10 mouse cellular contexts compared by ENCODE assay signal in genomic region chr4:48029652-48030051, GRCm38 (mm10). TPM values are rescaled to one million over a fixed set of nuclear protein-coding genes. Genes with fewer than 3 reads are reported as not detected.
DNase-seq lines count a peak whose midpoint lies in the region; ATAC-seq and TF ChIP-seq lines count a peak whose summit lies in the region.
"Had no signal": no experiment of that assay in that cellular context is flagged by ENCODE, and none has a peak within 500 bp of the region (broad histone marks: within the 10 kb centered on the region; RNA-seq: fewer than 3 reads in every experiment).

No protein-coding gene starts in this region.

- peak; percentile 48 for TF ChIP-seq CTCF in left cerebral cortex, adult 2 months (IDR thresholded peaks at IDR 0.05)

- ATAC-seq in megakaryocyte, adult 5-6 weeks (ENCODE audit: poor library complexity, severe bottlenecking) = 0 out of 2 replicates have a peak, but pooled peaks have one; percentile 43
- no peak for ATAC-seq in monocyte, adult 5-6 weeks (replicated peaks; ENCODE audit: insufficient number of reproducible peaks, low FRiP score, low TSS enrichment, poor library complexity, severe bottlenecking)
- ATAC-seq: hindbrain, embryonic 16.5 days had no signal

- no peak overlapping the region for H3K27ac ChIP-seq in left cerebral cortex, adult 2 months
- H3K27ac ChIP-seq: embryonic facial prominence, embryonic 12.5 days had no signal

- intact Hi-C loops in left cerebral cortex, adult 2 months (cut with DNase I) = no loop called here

- H3K4me3 ChIP-seq in left cerebral cortex, adult 2 months = no peak overlapping the region
- H3K4me3 ChIP-seq: embryonic facial prominence, embryonic 12.5 days had no signal

- peak; percentile 20 to 73 for DNase-seq in adrenal gland, adult (ENCODE audit: inconsistent age in 2 of 2, low spot score in 1 of 2)
- no peak for DNase-seq in adrenal gland, adult 8-10 months
- no peak for DNase-seq in left cerebral cortex, adult 2 months (ENCODE audit: extremely low spot score in 1 of 2, low spot score in 2 of 2)
- no peak for DNase-seq in left cerebral cortex, adult 11 months (ENCODE audit: low spot score)
- DNase-seq in ZHBTc4 (ENCODE audit: low read depth, low spot score) = peak; percentile 52
- DNase-seq in frontal cortex, postnatal 25 days (ENCODE audit: low spot score in 2 of 2) = no peak

RNA-seq across cellular contexts. Expression of gene Nr4a3, which starts 15.3 kb away (rescaled TPM):
- 10 to 100 TPM; 49.4 to 74.0 (median 59.3) TPM for total RNA-seq in adrenal gland, adult 8-10 months (2022)
- 10 to 100 TPM; 23.9 to 53.9 TPM for total RNA-seq in left cerebral cortex, adult 2 months (2021)
- total RNA-seq in megakaryocyte, adult 5-6 weeks (2015) = 1.6 and 2.4 TPM in 2 replicates
- 0.04 and 0.73 TPM in 2 replicates for total RNA-seq in megakaryocyte, adult 5-6 weeks (2017)
- total RNA-seq in monocyte, adult 5-6 weeks (2017) = 4.5 to 20.4 TPM (median 5.1 TPM) in 3 replicates

Comparison
In these comparisons a context has a peak if more than half of its experiments do, and no peak if none do; other contexts are left out.
1. DNase-seq: peak in adrenal gland, adult (2 of 2) and ZHBTc4 (single experiment); none in adrenal gland, adult 8-10 months (single experiment), left cerebral cortex, adult 2 months (0 of 2), left cerebral cortex, adult 11 months (single experiment) and frontal cortex, postnatal 25 days (0 of 2).